Mouse (Mus musculus) kidney, postnatal 36 days (tissue): Measurements from ENCODE around the gene Ldhal6b.
"Not testable (repeated sequence)": the region's sequence is repeated elsewhere in the genome, so short reads cannot be mapped to it uniquely, and the experiment has no call there.

Experiments
- DNase-seq, 2 experiments: peaks; one replicate each; pipeline ENCODE4 v3.0.0; 2021 to 2022; ENCODE audit warnings: mixed read lengths in 2 of 2

Ldhal6b gene

GRCm38 (mm10) chr17:5418545-5418944 is at the start of gene Ldhal6b:
Ldhal6b (minus strand) TSS chr17:5418767.
- no peak for DNase-seq

- no peak for DNase-seq
These were observed 48.6 kb upstream of the Ldhal6b start for GRCm38 (mm10) chr17:5467177-5467576.

GRCm38 (mm10) chr17:5466736-5467135 is 48.2 kb upstream of the Ldhal6b start:
- DNase-seq, result peak in 1 of 2 experiments; percentile 21

DNA sequence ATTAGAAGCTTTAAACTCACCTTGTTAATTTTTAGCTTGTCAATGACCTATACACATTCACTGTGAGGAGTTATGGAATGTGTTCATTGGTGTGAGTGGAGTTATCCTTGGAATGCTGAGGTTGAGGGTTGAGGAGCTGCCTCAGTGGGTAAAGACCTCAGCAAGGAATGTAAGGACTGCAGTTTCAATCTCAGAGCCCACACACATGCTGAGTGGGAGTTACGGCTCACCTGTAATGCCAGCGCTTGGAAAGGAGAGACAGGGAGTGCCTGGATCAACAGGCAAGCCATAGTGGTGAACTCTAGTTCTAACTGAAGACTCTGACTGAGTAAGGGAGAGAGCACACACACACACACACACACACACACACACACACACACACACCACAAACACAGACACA is 45.3 kb upstream of the Ldhal6b start:
- DNase-seq, result no peak

DNA sequence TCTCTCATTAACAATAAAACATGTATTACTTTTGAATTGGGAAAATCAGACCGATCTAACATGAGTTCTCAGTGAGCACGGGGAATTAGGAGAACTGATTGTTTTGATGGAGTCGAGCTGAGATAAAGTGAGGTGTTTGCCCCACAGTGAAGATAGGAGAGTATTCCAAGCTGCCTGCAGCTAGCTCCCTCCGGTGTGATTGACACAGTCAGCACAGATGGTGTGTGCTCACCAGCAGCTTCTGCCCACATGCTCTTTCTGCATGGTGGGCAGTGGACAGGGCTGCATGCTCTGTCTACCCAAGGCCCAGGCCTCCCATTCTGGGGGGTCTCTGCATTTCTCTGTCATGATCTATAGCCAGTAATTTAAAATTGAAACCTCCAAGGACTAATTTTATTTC is 35.1 kb upstream of the Ldhal6b start:
- DNase-seq, result no peak

DNA sequence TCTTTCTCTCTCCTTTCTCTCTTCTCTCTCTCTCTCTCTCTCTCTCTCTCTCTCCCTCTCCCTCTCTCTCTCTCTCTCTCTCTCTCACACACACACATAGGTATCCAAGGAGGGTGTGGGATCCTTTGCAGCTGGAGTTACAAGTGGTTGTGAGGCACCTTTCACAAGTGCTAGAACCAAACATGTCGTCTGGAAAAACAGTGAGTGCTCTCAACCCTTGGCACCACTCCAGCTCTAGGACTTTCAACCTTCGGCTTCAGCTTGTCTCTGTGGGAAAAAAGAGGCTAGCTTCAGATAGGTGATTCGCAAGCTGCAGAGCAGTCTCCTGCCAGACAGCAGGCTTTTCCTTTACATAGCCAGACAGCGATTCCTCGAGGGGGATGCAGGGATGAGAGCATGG is 25.2 kb upstream of the Ldhal6b start:
- peak; percentile 56 to 72 for DNase-seq

DNA sequence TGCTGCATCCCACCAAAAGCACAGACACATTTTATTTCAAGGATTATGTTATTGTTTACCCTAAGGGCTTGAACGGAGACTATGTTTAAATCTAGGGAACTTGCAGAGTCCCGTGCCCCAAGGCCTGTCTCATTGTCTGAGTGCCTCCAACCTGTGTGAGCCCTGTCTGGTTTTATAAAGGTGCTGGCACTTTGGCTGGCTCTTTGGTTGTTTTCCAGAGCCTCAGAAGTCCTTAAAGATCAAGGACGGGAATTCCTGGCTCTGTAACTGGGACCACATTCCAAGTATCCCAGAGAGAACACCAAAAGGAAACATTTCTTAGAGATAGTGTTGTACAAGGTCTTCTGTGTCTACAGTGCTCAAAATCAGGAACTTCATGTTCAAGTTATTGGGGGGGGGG is 24.7 kb upstream of the Ldhal6b start:
- DNase-seq, result no peak

DNA sequence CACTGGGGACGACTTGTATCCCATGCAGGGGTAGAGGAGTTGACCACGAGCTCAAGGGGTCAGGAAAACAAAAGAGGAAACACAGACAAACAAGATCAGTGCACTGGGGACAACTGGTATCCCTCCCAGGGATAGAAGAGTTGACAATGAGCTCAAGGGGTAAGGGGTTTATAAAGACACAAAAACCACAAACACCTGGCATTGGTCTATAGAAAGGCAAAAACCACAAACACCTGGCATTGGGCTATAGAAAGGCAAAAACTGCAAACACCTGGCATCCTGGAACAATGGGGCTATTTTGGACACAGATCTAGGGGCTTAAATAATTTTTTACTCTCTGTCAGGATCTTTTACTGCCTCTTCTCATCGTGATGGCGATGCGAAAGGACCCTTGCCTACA is 23.8 kb upstream of the Ldhal6b start:
- DNase-seq, result not testable (repeated sequence)

DNA sequence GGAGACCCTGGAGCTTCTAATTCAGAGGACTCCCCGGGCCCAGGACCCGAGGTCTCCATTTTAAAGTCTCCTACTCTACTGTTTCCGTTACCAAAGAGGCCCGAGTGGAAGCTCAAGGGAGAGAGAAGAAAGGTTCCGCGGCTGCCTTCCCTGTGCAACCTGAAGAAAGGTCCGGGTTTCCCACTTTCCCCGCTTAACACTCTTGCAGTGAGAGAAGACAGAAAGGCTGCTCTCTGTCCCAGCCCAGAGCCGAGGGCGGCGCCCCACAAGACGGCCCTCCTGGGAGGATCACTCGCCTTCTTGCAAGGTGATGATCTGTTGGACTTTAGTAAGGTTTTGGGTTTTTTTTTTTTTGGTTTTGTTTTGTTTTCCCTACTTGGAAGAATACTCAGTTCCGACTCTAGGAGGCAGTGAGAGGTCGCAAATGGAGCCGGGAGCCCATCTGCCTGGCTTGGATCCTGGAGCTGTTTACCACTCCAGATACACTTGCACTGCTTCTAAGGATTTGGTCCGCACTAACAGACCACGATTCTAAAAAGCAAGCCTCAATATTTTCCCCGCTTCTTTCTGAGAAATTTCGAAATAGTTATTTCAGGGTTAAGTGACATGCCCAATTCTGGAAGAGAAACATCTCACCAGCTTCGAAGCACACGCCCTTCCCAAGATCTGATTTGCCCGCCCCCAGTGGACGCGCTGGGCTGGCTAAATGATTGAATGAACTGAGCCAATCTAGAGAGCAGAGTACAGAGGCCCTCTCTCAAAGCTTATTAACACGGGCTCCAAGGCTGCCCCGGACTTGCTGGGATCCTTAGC is 21.8 kb upstream of the Ldhal6b start, which contains the start of gene Tmem242:
Gene Tmem242, minus strand, starts transcription at position 101 of the 813 bp plus-strand sequence.
- peak; percentile 91 to 92 for DNase-seq

DNA sequence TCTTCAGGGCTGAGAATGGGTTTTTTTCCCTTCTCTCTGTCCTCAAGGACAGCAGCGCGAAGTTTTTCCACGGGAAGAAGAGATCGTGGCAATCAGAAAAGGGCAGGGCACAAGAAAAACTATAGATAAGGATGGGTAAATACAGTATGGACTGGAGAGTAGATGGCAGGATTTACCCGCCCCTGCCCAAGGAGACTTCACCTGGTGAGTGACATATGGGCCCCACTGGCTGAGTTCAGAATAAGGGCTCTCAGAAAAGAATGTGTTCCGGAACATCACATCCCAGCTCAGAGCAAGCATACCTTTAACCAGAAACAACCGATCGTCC is 21.2 kb upstream of the Ldhal6b start:
- DNase-seq, result no peak

GRCm38 (mm10) chr17:5429772-5430133 is 11.2 kb upstream of the Ldhal6b start:
- no peak for DNase-seq

GRCm38 (mm10) chr17:5429090-5429771 is 10.7 kb upstream of the Ldhal6b start:
- DNase-seq, result peak; percentile 93 to 97

- DNase-seq, result no peak
These were observed 6.6 kb upstream of the Ldhal6b start for GRCm38 (mm10) chr17:5425204-5425603.

- DNase-seq, result no peak
These were observed 5.6 kb upstream of the Ldhal6b start for GRCm38 (mm10) chr17:5424156-5424555.

GRCm38 (mm10) chr17:5421835-5422234 is 3.3 kb upstream of the Ldhal6b start:
- no peak for DNase-seq

DNA sequence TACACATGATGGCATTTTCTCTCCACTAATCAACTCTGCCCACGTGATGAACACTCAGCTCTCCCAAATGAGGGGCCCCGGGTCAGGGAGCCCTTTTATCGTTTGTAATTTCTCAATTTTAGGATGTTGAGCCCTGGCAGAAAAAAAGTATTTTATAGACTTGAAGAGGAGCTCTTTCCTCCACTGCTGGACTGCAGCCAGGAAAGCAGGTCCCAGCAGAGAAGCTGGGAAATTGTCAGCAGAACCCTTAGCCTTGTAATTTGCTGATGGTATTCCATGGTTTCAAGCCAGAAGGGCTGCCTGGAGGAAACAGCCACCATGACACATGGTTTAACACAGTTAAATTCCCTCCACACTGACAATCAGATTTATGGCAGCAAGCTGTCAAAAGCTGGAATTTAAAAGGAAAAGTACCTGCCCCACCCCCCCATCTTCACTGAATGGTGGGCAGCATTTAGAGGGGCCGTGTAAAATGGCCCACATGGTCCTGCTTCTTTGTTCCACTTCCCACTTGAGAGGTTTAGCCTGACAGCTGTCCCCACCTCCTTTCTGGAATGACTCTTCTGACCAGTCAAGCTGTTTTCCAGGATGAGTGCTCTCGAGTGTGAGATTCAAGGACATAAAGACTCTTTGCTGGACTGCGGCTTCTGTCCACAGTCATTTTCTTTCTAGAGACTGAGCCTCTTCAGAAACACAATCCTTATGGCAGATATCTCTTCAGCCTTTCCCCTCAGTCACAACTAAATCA is 1.4 kb upstream of the Ldhal6b start:
- DNase-seq, result no peak

DNA sequence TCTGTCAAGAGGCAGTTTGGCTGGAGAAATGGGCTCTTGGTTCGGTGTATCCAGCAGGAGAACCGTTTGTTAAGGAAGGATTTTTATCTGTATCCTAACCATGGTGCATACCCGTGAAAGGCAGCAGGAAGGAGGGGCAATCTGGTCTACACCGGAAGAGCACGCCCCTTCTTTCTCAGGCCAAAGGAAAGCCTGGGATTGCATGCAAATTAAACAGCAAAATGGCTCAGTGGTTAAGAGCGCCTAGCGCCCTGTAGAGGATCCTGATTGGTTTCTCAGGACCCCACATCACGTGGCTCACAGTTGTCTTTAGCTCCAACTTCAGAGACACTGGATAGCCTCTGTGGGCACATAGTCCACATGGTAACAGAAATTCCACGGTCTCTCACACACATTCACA is 489 bp upstream of the Ldhal6b start:
- DNase-seq, result no peak

- DNase-seq, result no peak
These were observed 2.0 kb downstream of the Ldhal6b start for GRCm38 (mm10) chr17:5416518-5416917.

DNA sequence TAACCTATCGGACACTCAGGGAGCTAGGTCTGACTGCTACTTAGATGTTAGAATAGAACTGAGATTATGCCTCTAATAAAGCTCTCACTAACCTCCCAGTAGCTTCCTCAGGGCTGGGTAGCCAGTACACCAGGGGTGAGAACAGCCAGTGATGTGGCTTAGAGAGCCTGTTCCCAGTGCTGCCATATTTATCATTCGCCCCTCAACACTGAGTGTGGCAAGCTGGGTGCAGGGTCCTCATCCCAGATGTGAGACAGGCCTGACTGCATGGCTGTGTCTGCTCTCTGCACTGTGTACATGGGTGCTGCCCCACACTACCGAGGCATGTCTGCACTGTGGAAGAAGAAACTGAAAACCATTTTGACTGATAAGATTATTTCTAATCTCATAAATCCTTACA is 4.5 kb downstream of the Ldhal6b start:
- no peak for DNase-seq

- DNase-seq, result no peak
These were observed 5.2 kb downstream of the Ldhal6b start for GRCm38 (mm10) chr17:5413350-5413749.

GRCm38 (mm10) chr17:5412740-5413139 is 5.8 kb downstream of the Ldhal6b start:
- DNase-seq, result no peak

DNA sequence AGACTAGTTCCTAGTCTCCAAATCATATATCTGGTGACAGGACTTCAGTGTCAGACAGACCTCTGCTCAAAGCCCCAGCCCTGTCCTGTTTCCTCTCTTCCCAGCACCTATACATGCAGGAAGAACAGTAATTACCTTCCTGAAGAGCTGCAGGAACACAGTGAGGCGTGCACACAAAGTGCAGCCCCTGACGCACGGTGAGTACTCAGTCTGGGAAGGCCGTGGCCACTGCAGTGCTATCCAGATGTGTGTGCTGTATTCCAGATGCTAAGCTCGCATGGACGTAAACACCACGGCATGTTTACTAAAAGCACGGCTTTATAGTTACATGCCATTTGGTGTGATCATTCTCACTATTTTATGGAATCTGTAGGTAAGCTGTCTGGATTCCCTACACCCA is 6.3 kb downstream of the Ldhal6b start:
- DNase-seq, result no peak

DNA sequence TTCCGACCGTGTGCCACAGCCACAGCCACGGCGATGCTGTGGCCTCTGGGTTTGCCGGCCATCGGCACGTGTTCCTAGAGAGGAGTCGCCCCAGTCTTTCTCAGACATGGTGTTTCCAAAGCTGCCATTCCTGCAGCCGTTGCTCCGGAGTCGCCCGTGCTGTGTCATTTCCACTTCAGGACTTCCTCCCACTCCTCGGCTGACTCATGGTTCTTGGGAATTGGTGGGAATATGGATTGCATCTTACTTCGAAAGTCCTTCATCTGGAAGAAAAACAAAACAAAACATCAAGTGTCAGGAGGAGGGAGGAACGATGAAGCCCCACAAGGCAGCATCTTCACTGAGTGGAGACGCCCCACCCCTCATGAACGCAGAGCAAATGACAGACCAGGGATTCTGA is 7.4 kb downstream of the Ldhal6b start:
- no peak for DNase-seq

DNA sequence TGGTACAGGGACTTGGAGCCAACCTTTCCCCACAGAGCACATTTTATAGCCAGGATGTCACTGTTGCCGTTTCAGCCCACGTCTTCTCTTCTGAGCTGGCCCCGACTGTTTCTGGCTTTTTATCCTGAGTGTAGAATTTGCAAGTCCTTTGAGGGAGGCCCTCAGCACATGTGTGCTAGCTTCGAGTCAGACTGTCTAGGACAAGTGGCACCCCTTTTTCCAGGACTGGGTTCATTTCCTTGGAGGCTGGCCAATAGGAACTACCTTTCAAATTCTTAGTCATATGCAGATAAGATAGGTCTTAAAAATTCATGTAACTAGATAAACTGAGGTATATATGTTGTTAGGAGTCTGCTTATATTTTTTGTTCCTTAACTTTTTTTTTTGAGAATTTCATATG is 8.2 kb downstream of the Ldhal6b start:
- DNase-seq, result no peak
